Mouse (Mus musculus) layer of hippocampus, adult 2 months (tissue): ENCODE measurements around the gene Syvn1. TPM values are rescaled to one million over a fixed set of nuclear protein-coding genes. Genes with fewer than 3 reads are reported as not detected.

Experiments
- DNase-seq, 2 experiments: peaks; one replicate each; pipeline ENCODE4 v3.0.0; 2022; ENCODE audit warnings: low spot score in 2 of 2
- H3K27ac ChIP-seq: fragments of 200-600 bp; 2 replicates; pipeline ENCODE4 v1.8.1; 2022
- H3K4me3 ChIP-seq: fragments of 200-600 bp; 2 replicates; pipeline ENCODE4 v1.8.1; 2022; ENCODE audit warnings: mild to moderate bottlenecking
- CTCF ChIP-seq: fragments of 200-600 bp; conservative IDR thresholded peaks from 2 replicates; pipeline ENCODE4 v1.8.1; 2022; ENCODE audit warnings: antibody characterized with exemption, mild to moderate bottlenecking, moderate library complexity
- total RNA-seq, 2 experiments: library from RNA; stranded (reverse); gene quantifications; 2 replicates each; pipeline ENCODE4 v1.2.3; 2021

Gene Syvn1
- total RNA-seq, 2 experiments from 2014 or later, result 42.0 to 45.1 TPM

DNA sequence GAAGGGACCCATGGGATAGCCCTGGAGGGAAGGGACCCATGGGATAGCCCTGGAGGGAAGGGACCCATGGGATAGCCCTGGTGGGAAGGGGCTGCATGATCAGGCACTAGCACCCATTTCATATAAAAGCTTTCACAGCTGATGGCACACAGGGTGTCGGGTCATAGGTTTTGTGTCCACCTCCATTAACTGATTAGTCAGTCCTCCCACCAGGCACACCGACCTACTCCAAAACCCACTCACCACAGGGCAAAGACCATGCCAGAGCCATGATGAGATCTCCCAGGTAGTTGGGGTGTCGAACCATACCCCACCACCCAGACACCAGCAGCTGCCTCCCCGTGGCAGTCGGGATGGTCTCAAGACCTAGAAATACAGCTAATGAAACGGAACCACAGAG, 16.7 kb downstream of the Syvn1 start:
- H3K27ac ChIP-seq, result no peak overlapping the region
- no peak for DNase-seq
- peak overlapping the region; percentile 85; the same call in 1 of the 2 replicates for H3K4me3 ChIP-seq
- no peak for TF ChIP-seq CTCF

GRCm38 (mm10) chr19:6066571-6066970, 20.2 kb downstream of the Syvn1 start:
- Histone ChIP-seq H3K4me3 (peak overlapping the region; percentile 57), H3K27ac (peak overlapping the region; percentile 87)
- no peak for TF ChIP-seq CTCF
- DNase-seq, result no peak

- peak overlapping the region; percentile 57 for H3K4me3 ChIP-seq
- DNase-seq, result peak; percentile 66 to 80
- TF ChIP-seq CTCF, result peak; percentile 97
- H3K27ac ChIP-seq, result peak overlapping the region; percentile 87
Observed at GRCm38 (mm10) chr19:6067011-6067723, 20.8 kb downstream of the Syvn1 start.

- peak; percentile 86 to 88 for DNase-seq
- H3K27ac ChIP-seq, result peak within 1 kb of the TSS; percentile 87
- H3K4me3 ChIP-seq, result peak within 1 kb of the TSS; percentile 57
- peak; percentile 35 for TF ChIP-seq CTCF
Observed at GRCm38 (mm10) chr19:6067724-6068415, 21.5 kb downstream of the Syvn1 start, which contains the start of gene Tm7sf2. Gene Tm7sf2 (minus strand): TSS chr19:6068373.

GRCm38 (mm10) chr19:6068951-6069350, 22.6 kb downstream of the Syvn1 start:
- no peak for DNase-seq
- TF ChIP-seq CTCF, result peak; percentile 30; the same call in 1 of the 2 replicates
- H3K27ac ChIP-seq, result no peak overlapping the region
- no peak overlapping the region for H3K4me3 ChIP-seq

DNA sequence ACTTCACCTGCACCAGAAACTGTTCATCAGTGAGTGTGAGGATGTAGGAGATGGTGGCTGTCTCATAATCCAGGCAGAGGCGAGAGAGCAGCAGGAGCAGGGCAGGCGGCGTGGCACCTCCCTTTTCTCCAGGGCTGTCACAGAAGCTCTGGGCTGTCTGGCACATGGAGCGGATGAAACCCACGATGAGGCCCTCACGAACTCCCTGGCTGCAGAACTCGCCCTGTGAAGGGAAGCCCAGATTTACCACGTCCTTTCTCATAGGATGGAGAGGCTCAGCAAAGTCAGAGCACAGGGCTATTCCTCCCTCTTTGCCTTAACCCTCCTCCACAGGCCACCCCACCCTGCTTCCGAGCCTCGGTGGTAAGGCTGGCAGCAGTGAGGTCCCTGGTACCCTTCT, 23.5 kb downstream of the Syvn1 start:
- no peak for TF ChIP-seq CTCF
- DNase-seq, result no peak
- H3K27ac ChIP-seq, result no peak overlapping the region
- no peak overlapping the region for H3K4me3 ChIP-seq

GRCm38 (mm10) chr19:6070571-6071250, 24.3 kb downstream of the Syvn1 start:
- no peak overlapping the region for H3K4me3 ChIP-seq
- DNase-seq, result no peak
- H3K27ac ChIP-seq, result no peak overlapping the region
- no peak for TF ChIP-seq CTCF

GRCm38 (mm10) chr19:6071261-6071660, 24.9 kb downstream of the Syvn1 start:
- TF ChIP-seq CTCF, result no peak
- no peak overlapping the region for H3K27ac ChIP-seq
- DNase-seq, result no peak

DNA sequence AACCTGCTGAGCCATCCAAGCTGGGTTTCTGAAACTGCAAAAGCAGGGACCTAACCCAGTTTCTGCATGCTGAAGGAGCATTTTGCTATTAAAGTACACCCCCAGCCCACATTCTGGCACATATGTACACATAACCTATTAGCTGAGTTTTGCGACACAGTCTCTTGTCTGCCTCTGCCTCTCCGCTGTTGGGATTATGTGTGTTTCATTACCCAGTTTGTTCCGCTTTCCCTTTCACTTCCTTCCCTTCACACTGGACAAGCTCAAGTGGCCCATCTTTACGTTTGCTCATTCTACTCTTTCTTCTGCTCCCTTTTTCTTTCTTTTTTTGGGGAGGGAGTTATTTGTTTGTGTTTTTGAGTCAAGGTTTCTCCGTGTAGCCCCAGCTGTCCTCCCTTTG, 27.5 kb downstream of the Syvn1 start:
- Histone ChIP-seq H3K4me3 (no peak overlapping the region), H3K27ac (0 out of 2 replicates have a peak overlapping the region, but pooled peaks have one; percentile 14)
- no peak for TF ChIP-seq CTCF
- DNase-seq, result no peak

More at GRCm38 (mm10) chr19:6071261-6071660, 24.9 kb downstream of the Syvn1 start:
- no peak overlapping the region for H3K4me3 ChIP-seq

GRCm38 (mm10) chr19:6076564-6077393, 30.4 kb downstream of the Syvn1 start, which contains the start of gene Vps51:
Gene Vps51 (minus strand): TSS chr19:6077231.
- peak; percentile 86 to 89 for DNase-seq
- no peak for TF ChIP-seq CTCF

GRCm38 (mm10) chr19:6079983-6080480, 33.7 kb downstream of the Syvn1 start, which contains the start of gene Tmem262:
Gene Tmem262 (plus strand): TSS chr19:6080033.
- DNase-seq, result no peak
- Histone ChIP-seq H3K27ac (no peak within 1 kb of the TSS), H3K4me3 (no peak within 1 kb of the TSS)
- no peak for TF ChIP-seq CTCF

More at GRCm38 (mm10) chr19:6076564-6077393, 30.4 kb downstream of the Syvn1 start, which contains the start of gene Vps51:
- Histone ChIP-seq H3K27ac (peak within 1 kb of the TSS; percentile 95), H3K4me3 (peak within 1 kb of the TSS; percentile 72)

DNA sequence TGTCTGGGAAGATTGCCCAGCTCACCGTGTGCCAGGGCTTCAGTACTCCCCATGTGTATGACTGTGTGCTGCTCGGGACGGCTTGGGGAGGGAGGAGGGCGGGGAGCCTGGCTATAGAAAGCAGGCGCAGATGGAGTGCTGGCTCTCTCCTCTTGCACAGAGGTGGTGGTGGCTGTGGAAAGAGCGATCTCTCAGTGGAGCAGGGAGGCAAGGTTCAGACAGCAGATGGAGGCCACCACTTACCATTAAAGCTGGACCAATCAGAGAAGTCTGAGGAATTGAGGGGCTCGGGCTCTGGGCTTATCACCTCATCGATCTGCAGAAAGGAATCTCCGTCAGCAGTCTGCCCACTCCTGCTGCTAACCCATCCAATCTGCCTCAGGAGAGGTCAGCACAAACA, 35.8 kb downstream of the Syvn1 start, which contains the start of gene Gm28374:
Gene Gm28374 (minus strand): TSS at position 101 of the 400 bp plus-strand sequence.
- Histone ChIP-seq H3K27ac (no peak within 1 kb of the TSS), H3K4me3 (no peak within 1 kb of the TSS)
- no peak for DNase-seq
- TF ChIP-seq CTCF, result no peak
